Mouse (Mus musculus) stomach, postnatal 0 days (tissue): Measurements from ENCODE around the gene Rasa4.

Experiments used
- CTCF ChIP-seq: IDR thresholded peaks from 2 replicates; pipeline ENCODE4 v1.5.1; 2016; ENCODE audit warnings: antibody characterized with exemption, low read depth, mild to moderate bottlenecking, moderate library complexity
- EP300 ChIP-seq: optimal IDR thresholded peaks from 2 replicates; pipeline ENCODE3; 2016; ENCODE audit warnings: antibody characterized with exemption

- TF ChIP-seq CTCF (peak; percentile 47), EP300 (no peak)
Observed at GRCm38 (mm10) chr5:136143161-136143755, 59.5 kb downstream of the Rasa4 start.
